Mouse (Mus musculus) heart, embryonic 14.5 days (tissue): ENCODE measurements around the gene Olig3. TPM values are rescaled to one million over a fixed set of nuclear protein-coding genes. Genes with fewer than 3 reads are reported as not detected.
"Not testable (repeated sequence)": the region's sequence is repeated elsewhere in the genome, so short reads cannot be mapped to it uniquely, and the experiment has no call there.

Experiments
- ATAC-seq: fragments of 200-750 bp; cut with Nextera tagmentation; 2 replicates; pipeline ENCODE4 v1.8.0; 2017; ENCODE audit warnings: low read depth, moderate TSS enrichment; ENCODE audit not compliant: insufficient number of reproducible peaks, insufficient read depth, low FRiP score
- H3K27ac ChIP-seq, 2 experiments: fragments of 200-500 bp in 1 of 2; fragments of 300-500 bp in 1 of 2; sonication (generic) in 1 of 2; replicated peaks in 1 of 2; 2 replicates each; pipeline ENCODE4 v1.5.1; 2012 to 2014; ENCODE audit warnings: low read depth in 2 of 2, low read length in 2 of 2, control low read depth in 1 of 2, mild to moderate bottlenecking in 1 of 2, mixed read lengths in 1 of 2; ENCODE audit not compliant: control insufficient read depth in 1 of 2, insufficient read depth in 1 of 2
- H3K27me3 ChIP-seq: fragments of 300-500 bp; sonication (generic); 2 replicates; pipeline ENCODE4 v1.6.1; 2014; ENCODE audit warnings: mild to moderate bottlenecking, low read length, control low read depth; ENCODE audit not compliant: control insufficient read depth, insufficient read depth
- H3K36me3 ChIP-seq: fragments of 300-500 bp; sonication (generic); 2 replicates; pipeline ENCODE4 v1.6.1; 2014; ENCODE audit warnings: mild to moderate bottlenecking, control low read depth, low read length, mixed read lengths; ENCODE audit not compliant: control insufficient read depth, insufficient read depth
- H3K4me1 ChIP-seq, 2 experiments: fragments of 200-500 bp in 1 of 2; fragments of 300-500 bp in 1 of 2; sonication (generic) in 1 of 2; 2 replicates each; pipeline ENCODE4 v1.6.1; 2012 to 2014; ENCODE audit warnings: low read length in 2 of 2, control low read depth in 1 of 2, mixed read lengths in 1 of 2; ENCODE audit not compliant: control insufficient read depth in 2 of 2, insufficient read depth in 2 of 2
- H3K4me2 ChIP-seq: fragments of 300-500 bp; sonication (generic); 2 replicates; pipeline ENCODE4 v1.6.1; 2014; ENCODE audit warnings: mild to moderate bottlenecking, low read length
- H3K4me3 ChIP-seq, 2 experiments: fragments of 200-500 bp in 1 of 2; fragments of 300-500 bp in 1 of 2; sonication (generic) in 1 of 2; 2 replicates each; pipeline ENCODE4 v1.5.1; 2012 to 2014; ENCODE audit warnings: low read length in 2 of 2, mild to moderate bottlenecking in 2 of 2, control low read depth in 1 of 2, low read depth in 1 of 2, moderate library complexity in 1 of 2; ENCODE audit not compliant: control insufficient read depth in 1 of 2, insufficient read depth in 1 of 2
- H3K9ac ChIP-seq: fragments of 300-500 bp; sonication (generic); 2 replicates; pipeline ENCODE4 v1.6.1; 2014; ENCODE audit warnings: mild to moderate bottlenecking, low read length
- H3K9me3 ChIP-seq: fragments of 300-500 bp; sonication (generic); 2 replicates; pipeline ENCODE4 v1.6.1; 2016; ENCODE audit warnings: low read length, control low read depth; ENCODE audit not compliant: control insufficient read depth
- WGBS: fragments of 180-500 bp; shearing (Covaris S2); extraction: QIAGEN DNeasy Blood & Tissue Kit; methylation state at CpG from one replicate; pipeline ENCODE4 v1.1.7; 2014; 5-methylcytosine and 5-hydroxymethylcytosine counted together
- polyA plus RNA-seq: library from polyadenylated mRNA; unstranded; fragments of >200 nt; fragmentation: Nextera tagmentation; extraction: Ambion mirVana; gene quantifications from 2 replicates; pipeline ENCODE4 v1.2.1, GENCODE M21; 2014

Gene Olig3
- polyA plus RNA-seq, 1 experiment from 2014 or later: not detected

- Histone ChIP-seq H3K4me2 (no peak overlapping the region), H3K9me3 (no peaks in the 10 kb centered on the region), H3K36me3 (no peaks in the 10 kb centered on the region), H3K27me3 (peaks cover 73% of the 10 kb centered on the region), H3K4me1 (peaks cover 5 to 6% of the 10 kb centered on the region in 2 experiments; a peak in 2 of 4 replicates), H3K4me3 (no peak overlapping the region), H3K9ac (no peak overlapping the region), H3K27ac (no peak overlapping the region)
- no peak for ATAC-seq
- 14% methylated on average over 5 of the region's 5 CpGs for WGBS
Observed at GRCm38 (mm10) chr10:19363365-19363764, 7.0 kb downstream of the Olig3 start.

- H3K4me2 ChIP-seq: no peak overlapping the region
- H3K4me1 ChIP-seq: no peaks in the 10 kb centered on the region
- H3K9ac ChIP-seq: no peak overlapping the region
- H3K4me3 ChIP-seq: no peak overlapping the region
- H3K27me3 ChIP-seq: peaks cover 24% of the 10 kb centered on the region
- 90% methylated on average over 9 of the region's 9 CpGs for WGBS
- no peak overlapping the region for H3K27ac ChIP-seq
- H3K36me3 ChIP-seq: no peaks in the 10 kb centered on the region
- ATAC-seq: no peak
- no peaks in the 10 kb centered on the region for H3K9me3 ChIP-seq
Observed at GRCm38 (mm10) chr10:19369143-19369542, 12.8 kb downstream of the Olig3 start.

GRCm38 (mm10) chr10:19370146-19370545, 13.8 kb downstream of the Olig3 start:
- H3K4me1 ChIP-seq: peaks cover 0 to 3% of the 10 kb centered on the region in 2 experiments; a peak in 1 of 4 replicates
- H3K4me3 ChIP-seq: no peak overlapping the region
- WGBS: 49% methylated on average over 3 of the region's 3 CpGs
- H3K4me2 ChIP-seq: no peak overlapping the region
- no peak overlapping the region for H3K27ac ChIP-seq
- H3K9ac ChIP-seq: no peak overlapping the region
- H3K27me3 ChIP-seq: peaks cover 14% of the 10 kb centered on the region
- no peaks in the 10 kb centered on the region for H3K36me3 ChIP-seq
- no peak for ATAC-seq
- no peaks in the 10 kb centered on the region for H3K9me3 ChIP-seq

- Histone ChIP-seq H3K9ac (no peak overlapping the region), H3K4me2 (no peak overlapping the region), H3K9me3 (no peaks in the 10 kb centered on the region), H3K27ac (no peak overlapping the region), H3K4me3 (no peak overlapping the region), H3K36me3 (no peaks in the 10 kb centered on the region), H3K27me3 (no peaks in the 10 kb centered on the region), H3K4me1 (peaks cover 0 to 9% of the 10 kb centered on the region in 2 experiments; a peak in 1 of 4 replicates)
- 56% methylated on average over 5 of the region's 5 CpGs for WGBS
- no peak for ATAC-seq
Observed at GRCm38 (mm10) chr10:19372263-19372662, 15.9 kb downstream of the Olig3 start.

- Histone ChIP-seq H3K4me1 (peaks cover 0 to 9% of the 10 kb centered on the region in 2 experiments; a peak in 1 of 4 replicates), H3K4me3 (no peak overlapping the region), H3K27me3 (no peaks in the 10 kb centered on the region), H3K36me3 (no peaks in the 10 kb centered on the region), H3K9ac (no peak overlapping the region), H3K27ac (no peak overlapping the region), H3K4me2 (no peak overlapping the region), H3K9me3 (no peaks in the 10 kb centered on the region)
- 44% methylated on average over 7 of the region's 7 CpGs for WGBS
- ATAC-seq: no peak
Observed at GRCm38 (mm10) chr10:19373797-19374196, 17.5 kb downstream of the Olig3 start.

- no peak overlapping the region for H3K9ac ChIP-seq
- no peaks in the 10 kb centered on the region for H3K36me3 ChIP-seq
- H3K4me3 ChIP-seq: no peak overlapping the region
- 75% methylated on average over 3 of the region's 3 CpGs for WGBS
- peaks cover 5% of the 10 kb centered on the region; the same call in 1 of the 2 replicates for H3K9me3 ChIP-seq
- ATAC-seq: no peak
- H3K4me1 ChIP-seq: peaks cover 0 to 9% of the 10 kb centered on the region in 2 experiments; a peak in 1 of 4 replicates
- H3K4me2 ChIP-seq: no peak overlapping the region
- H3K27me3 ChIP-seq: no peaks in the 10 kb centered on the region
- no peak overlapping the region for H3K27ac ChIP-seq
Observed at GRCm38 (mm10) chr10:19374311-19374710, 18.0 kb downstream of the Olig3 start.

- ATAC-seq: no peak
Observed at GRCm38 (mm10) chr10:19375838-19376237, 19.5 kb downstream of the Olig3 start.

GRCm38 (mm10) chr10:19380971-19381370, 24.6 kb downstream of the Olig3 start:
- H3K27ac ChIP-seq, H3K36me3 ChIP-seq, H3K27me3 ChIP-seq, H3K9ac ChIP-seq, ATAC-seq, H3K9me3 ChIP-seq, H3K4me1 ChIP-seq, H3K4me2 ChIP-seq, H3K4me3 ChIP-seq: not testable (repeated sequence)
- 87% methylated on average over 1 of the region's 1 CpGs for WGBS

More at GRCm38 (mm10) chr10:19375838-19376237, 19.5 kb downstream of the Olig3 start:
- H3K4me3 ChIP-seq: no peak overlapping the region
- no peak overlapping the region for H3K27ac ChIP-seq
- WGBS: 82% methylated on average over 2 of the region's 2 CpGs
- no peak overlapping the region for H3K4me2 ChIP-seq
- H3K9ac ChIP-seq: no peak overlapping the region
- H3K36me3 ChIP-seq: no peaks in the 10 kb centered on the region
- peaks cover 0 to 9% of the 10 kb centered on the region in 2 experiments; a peak in 1 of 4 replicates for H3K4me1 ChIP-seq
- H3K9me3 ChIP-seq: peaks cover 9% of the 10 kb centered on the region; the same call in 1 of the 2 replicates
- H3K27me3 ChIP-seq: no peaks in the 10 kb centered on the region
